Mouse (Mus musculus): ENCODE results near the gene Rae1. TPM values are rescaled to one million over a fixed set of nuclear protein-coding genes. Genes with fewer than 3 reads are reported as not detected.

The Rae1 gene
- total RNA-seq, 2 experiments from 2014 or later = 75.3 to 83.2 TPM

- peak in 1 of 2 experiments; percentile 10 for DNase-seq (ENCODE audit: low spot score in 2 of 2)
Observed at GRCm38 (mm10) chr2:173026286-173026685, 26.4 kb downstream of the Rae1 start.

DNA sequence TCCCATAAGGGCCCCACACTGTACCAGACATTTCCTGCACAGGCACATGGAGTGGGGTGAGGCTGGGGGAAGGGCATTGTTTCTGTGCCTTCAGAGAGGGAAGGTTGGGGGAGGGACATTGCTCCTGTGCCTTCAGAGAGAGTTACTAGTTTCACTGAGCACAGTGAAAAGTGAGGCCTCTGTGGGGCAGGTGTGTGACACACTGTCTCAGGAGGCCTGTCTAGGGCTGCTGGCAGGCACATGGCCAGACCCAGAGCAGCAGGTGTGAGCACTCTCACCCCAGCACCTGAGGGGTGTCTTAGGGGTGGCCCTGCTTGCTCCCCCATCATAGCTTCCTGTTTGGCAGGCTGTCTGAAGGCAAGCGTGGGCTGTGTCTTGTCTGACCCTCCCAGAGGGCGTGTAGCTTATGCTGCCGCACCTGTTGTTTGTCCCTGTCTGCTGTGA is 26.8 kb downstream of the Rae1 start:
- no peak for DNase-seq (ENCODE audit: low spot score in 2 of 2)

GRCm38 (mm10) chr2:173027169-173027823 is 27.4 kb downstream of the Rae1 start:
- peak in 1 of 2 experiments; percentile 12 for DNase-seq (ENCODE audit: low spot score in 2 of 2)

- no peak for DNase-seq (ENCODE audit: low spot score in 2 of 2)
Observed at GRCm38 (mm10) chr2:173027824-173028495, 28.0 kb downstream of the Rae1 start.

- DNase-seq (ENCODE audit: low spot score in 2 of 2) = no peak
Observed at GRCm38 (mm10) chr2:173028508-173029031, 28.7 kb downstream of the Rae1 start.

GRCm38 (mm10) chr2:173030591-173031338 is 30.8 kb downstream of the Rae1 start:
- peak in 1 of 2 experiments; percentile 8 for DNase-seq (ENCODE audit: low spot score in 2 of 2)

GRCm38 (mm10) chr2:173033531-173033930 is 33.6 kb downstream of the Rae1 start:
- no peak for DNase-seq (ENCODE audit: low spot score in 2 of 2)

GRCm38 (mm10) chr2:173034998-173035397 is 35.1 kb downstream of the Rae1 start:
- no peak for DNase-seq (ENCODE audit: low spot score in 2 of 2)

- DNase-seq (ENCODE audit: low spot score in 2 of 2) = no peak
Observed at GRCm38 (mm10) chr2:173035653-173036052, 35.7 kb downstream of the Rae1 start.

- no peak for DNase-seq (ENCODE audit: low spot score in 2 of 2)
Observed at GRCm38 (mm10) chr2:173036055-173036454, 36.1 kb downstream of the Rae1 start.

DNA sequence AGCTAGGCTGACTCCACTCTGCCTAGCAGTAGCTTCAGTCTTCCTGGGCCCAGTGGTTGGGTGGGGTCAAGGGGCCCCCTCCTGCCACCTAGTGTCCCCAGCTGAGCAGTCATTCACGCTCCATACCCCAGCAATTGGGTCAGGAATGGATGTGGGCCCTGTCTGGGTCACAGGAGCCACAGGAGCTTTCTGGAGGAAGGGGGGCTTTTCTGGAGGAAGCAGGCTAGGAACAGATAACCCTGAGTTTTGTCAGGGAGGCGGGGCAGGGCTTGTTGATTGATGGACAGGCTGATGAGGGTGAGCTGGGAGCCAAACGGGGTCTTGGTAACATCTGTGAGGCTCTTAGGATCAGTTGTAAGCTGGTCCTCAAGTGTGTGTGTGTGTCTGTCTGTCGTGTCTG is 36.7 kb downstream of the Rae1 start:
- no peak for DNase-seq (ENCODE audit: low spot score in 2 of 2)

GRCm38 (mm10) chr2:173037347-173037746 is 37.4 kb downstream of the Rae1 start:
- no peak for DNase-seq (ENCODE audit: low spot score in 2 of 2)

DNA sequence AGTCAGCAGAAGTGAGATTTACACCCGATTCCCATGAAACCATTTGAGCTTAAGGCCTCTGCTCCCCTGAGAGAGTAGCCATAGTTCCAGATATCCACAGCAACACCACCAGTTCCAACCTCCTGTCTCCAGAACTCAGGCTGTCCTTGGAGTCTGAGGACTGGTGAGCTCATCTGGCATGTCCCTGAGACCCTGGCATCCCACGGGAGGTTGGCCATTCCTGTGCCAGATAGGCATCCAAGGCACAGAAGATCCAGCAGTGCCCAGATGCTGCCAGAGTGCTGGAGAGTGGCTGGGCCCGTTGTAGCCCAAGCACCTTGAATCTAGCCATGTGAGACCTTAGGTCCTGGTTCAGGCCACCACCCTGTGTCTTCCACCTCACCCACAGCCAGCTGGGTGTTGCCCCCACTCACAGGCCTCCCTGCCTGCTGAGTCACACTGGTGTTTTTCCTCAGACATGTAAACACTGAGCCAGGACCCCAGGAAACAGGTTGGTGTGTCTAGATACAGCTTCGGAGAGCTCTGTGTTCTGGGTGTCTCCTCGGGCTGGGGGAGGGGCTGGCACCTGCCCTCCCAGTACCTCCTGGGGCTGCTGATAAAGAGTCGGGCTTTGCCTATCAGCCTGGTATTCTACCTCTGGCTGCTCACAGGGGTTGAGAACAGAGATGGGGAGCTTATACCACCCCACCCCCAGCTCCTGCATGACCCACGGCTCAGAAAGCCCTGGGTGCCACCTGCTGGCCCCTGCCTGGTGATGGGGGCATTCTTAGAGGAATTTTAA is 38.1 kb downstream of the Rae1 start:
- no peak for DNase-seq (ENCODE audit: low spot score in 2 of 2)

GRCm38 (mm10) chr2:173039041-173039440 is 39.1 kb downstream of the Rae1 start:
- DNase-seq (ENCODE audit: low spot score in 2 of 2) = no peak

- DNase-seq (ENCODE audit: low spot score in 2 of 2) = no peak
Observed at GRCm38 (mm10) chr2:173040803-173041202, 40.9 kb downstream of the Rae1 start.

DNA sequence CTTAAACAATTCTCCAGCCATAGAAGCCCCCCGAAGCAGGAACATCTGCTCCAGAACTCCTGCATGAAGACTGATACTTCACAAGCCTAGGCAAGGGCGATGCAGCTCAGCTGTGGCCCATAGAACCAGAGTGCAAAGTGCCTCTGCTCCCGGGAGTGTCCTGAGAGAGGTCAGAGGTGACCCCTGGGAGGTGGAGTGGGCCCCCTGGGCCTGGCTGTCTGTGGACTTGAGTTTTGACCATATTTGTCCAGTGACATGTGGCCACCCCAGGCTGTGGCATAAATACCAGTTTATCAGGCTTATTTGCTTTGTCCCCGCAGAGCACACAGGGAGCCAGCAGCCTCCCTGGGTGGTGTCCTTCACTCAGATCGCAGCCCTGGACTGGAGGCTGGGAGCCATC is 41.3 kb downstream of the Rae1 start:
- DNase-seq (ENCODE audit: low spot score in 2 of 2) = no peak

GRCm38 (mm10) chr2:173041893-173042292 is 42.0 kb downstream of the Rae1 start:
- DNase-seq (ENCODE audit: low spot score in 2 of 2) = no peak

- no peak for DNase-seq (ENCODE audit: low spot score in 2 of 2)
Observed at GRCm38 (mm10) chr2:173042504-173043162, 42.7 kb downstream of the Rae1 start.

DNA sequence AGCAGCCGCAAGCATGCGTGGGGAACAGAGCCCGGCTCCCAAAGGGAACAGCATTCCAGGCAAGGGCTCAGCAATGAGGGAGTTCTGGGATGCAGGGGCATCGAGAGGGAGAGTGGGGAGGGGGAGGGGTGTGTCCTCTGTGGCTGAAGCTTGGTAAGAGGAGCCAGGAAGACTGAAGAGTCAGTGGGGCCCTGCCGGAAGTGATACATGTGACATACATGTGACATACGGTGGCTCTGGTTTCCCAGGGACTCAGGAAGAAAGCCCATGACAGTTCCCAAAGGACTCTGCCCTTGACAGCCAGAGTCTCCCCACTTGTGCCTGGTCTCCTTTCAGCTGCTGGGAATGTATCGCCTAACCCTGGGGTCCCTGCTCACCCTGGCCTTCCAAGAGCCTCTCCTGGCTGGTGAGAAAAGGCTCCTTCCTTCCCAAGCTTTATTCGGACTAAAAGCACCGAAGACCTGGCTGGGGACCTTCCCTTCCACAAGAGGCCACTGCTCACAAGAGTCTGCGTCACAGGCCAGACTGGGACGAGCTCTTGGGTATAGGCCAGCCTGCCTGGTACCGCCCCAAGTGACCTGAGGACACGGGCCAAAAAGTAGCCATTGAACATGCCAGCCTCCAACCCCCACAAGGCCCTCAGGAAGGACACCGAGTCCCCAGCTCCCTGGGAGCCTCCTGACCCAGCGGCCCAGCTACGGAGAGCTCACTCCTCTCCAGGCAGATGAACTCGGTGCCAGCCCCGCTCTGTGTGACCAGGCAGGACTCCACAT is 44.5 kb downstream of the Rae1 start:
- DNase-seq (ENCODE audit: low spot score in 2 of 2) = no peak
